Mouse (Mus musculus) E14TG2a.4 (cell line): ENCODE measurements around the gene Dpp10.

ENCODE experiments used
- CTCF ChIP-seq: conservative IDR thresholded peaks from 2 replicates; pipeline ENCODE4 v1.5.1; 2014; ENCODE audit warnings: low read length
- POU5F1 ChIP-seq: IDR thresholded peaks from 2 replicates; pipeline ENCODE4 v1.6.1; 2014; ENCODE audit warnings: low read length, borderline replicate concordance

DNA sequence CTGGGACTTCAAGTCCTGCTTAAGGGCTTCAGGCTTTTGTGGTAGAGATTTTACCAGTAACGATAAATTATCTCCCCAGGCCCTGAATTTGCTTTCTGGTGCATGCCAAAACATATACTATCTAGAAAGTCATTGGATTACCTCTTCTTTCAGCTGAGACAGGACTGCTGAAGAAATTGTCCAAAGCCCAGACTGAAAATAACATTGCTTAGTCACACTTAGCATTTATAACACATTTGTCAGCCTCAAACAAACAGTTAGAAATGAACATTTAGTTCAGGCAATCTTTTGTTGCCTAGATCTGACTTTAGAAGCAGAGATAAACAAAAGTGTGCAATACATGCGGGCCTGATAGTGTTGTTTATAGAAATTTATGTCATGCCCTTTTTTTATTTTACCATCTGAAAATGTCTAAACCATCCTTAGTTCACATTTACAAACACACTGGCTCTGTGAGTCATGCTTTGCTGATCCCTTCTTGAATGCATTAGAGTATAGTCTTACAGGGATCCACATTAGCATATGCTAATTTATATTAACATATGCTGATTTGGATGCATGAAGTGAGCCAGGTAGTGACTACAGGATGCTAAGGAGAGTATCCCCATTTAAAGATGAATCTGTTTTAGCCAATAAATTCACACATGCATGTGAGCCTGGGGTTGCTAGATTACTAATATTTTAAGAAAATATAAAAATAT is 59.9 kb downstream of the Dpp10 start:
- TF ChIP-seq POU5F1, result no peak
- TF ChIP-seq CTCF, result no peak
